ENCODE assay signal across 11 mouse cellular contexts in the genomic region with DNA sequence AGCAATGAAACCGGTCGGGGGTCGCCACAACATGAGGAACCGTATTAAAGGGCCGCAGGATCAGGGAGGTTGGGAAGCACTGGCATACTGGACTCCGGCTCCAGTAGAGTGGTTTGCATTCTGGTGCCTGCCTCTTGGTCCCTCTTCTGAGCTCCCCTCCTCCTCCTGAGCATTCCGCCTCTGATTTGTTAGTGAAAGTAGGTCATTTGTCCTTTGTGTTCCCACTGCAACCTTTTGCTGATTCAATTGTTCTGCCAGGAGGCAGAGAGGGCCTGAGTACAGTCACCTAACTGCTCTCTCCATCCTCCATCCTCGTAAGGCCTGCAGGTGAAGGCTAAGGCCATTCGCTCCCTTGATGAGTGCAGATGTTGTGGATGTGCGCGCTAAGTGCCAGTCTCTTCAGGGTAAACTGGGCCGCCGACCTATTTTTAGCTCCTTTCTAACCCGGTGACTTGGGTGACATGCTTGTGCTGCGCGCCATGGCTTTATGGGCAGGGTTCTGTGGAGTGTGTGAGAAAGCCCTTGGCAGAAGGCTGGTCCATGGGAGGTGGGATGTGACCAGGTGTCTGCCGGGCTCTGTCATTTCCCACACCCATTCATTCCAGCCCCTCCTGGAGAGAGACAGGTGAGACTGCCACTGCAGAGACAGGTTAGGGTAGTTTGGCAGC. TPM values are rescaled to one million over a fixed set of nuclear protein-coding genes. Genes with fewer than 3 reads are reported as not detected.
DNase-seq lines count a peak whose midpoint lies in the region; ATAC-seq and TF ChIP-seq lines count a peak whose summit lies in the region.
"Had no signal": no experiment of that assay in that cellular context is flagged by ENCODE, and none has a peak within 500 bp of the region (broad histone marks: within the 10 kb centered on the region; RNA-seq: fewer than 3 reads in every experiment).

No protein-coding gene starts in this region.

- no peaks in the 10 kb centered on the region for H3K9me3 ChIP-seq in heart, embryonic 10.5 days
- H3K9me3 ChIP-seq in embryonic facial prominence, embryonic 13.5 days: no peaks in the 10 kb centered on the region
- no peaks in the 10 kb centered on the region for H3K9me3 ChIP-seq in intestine, postnatal 0 days (ENCODE audit: control insufficient read depth)

- no peaks in the 10 kb centered on the region for H3K27me3 ChIP-seq in heart, embryonic 10.5 days (ENCODE audit: insufficient read depth, poor library complexity, severe bottlenecking)
- H3K27me3 ChIP-seq in thymus, adult 2 months (ENCODE audit: control insufficient read depth, insufficient read depth, low read length): no peaks in the 10 kb centered on the region
- H3K27me3 ChIP-seq in embryonic facial prominence, embryonic 13.5 days: no peaks in the 10 kb centered on the region
- no peaks in the 10 kb centered on the region for H3K27me3 ChIP-seq in intestine, postnatal 0 days (replicated peaks; ENCODE audit: control insufficient read depth, insufficient read depth, low read length)
- H3K27me3 ChIP-seq: CH12.LX had no signal

- WGBS in heart, embryonic 10.5 days: 73% methylated on average over 17 of the region's 17 CpGs
- 64% methylated on average over 17 of the region's 17 CpGs for WGBS in thymus, adult 2 months
- WGBS in embryonic facial prominence, embryonic 13.5 days: 81% methylated on average over 17 of the region's 17 CpGs
- WGBS in intestine, postnatal 0 days: 87% methylated on average over 17 of the region's 17 CpGs

- peak overlapping the region; percentile 78 for H3K27ac ChIP-seq in heart, embryonic 10.5 days
- H3K27ac ChIP-seq in thymus, adult 2 months (ENCODE audit: control insufficient read depth, insufficient read depth, low read length): peak overlapping the region; percentile 64
- peak overlapping the region; percentile 56 for H3K27ac ChIP-seq in embryonic facial prominence, embryonic 13.5 days
- H3K27ac ChIP-seq in intestine, postnatal 0 days (ENCODE audit: low read depth, low read length): no peak overlapping the region
- H3K27ac ChIP-seq: macrophage had no signal

- peak overlapping the region; percentile 22 for H3K4me3 ChIP-seq in heart, embryonic 10.5 days
- no peak overlapping the region for H3K4me3 ChIP-seq in thymus, adult 2 months (ENCODE audit: control insufficient read depth, insufficient read depth, low read length)
- no peak overlapping the region for H3K4me3 ChIP-seq in embryonic facial prominence, embryonic 13.5 days
- H3K4me3 ChIP-seq in intestine, postnatal 0 days (ENCODE audit: low read depth, low read length): no peak overlapping the region

- H3K4me1 ChIP-seq in heart, embryonic 10.5 days: peaks cover 95% of the 10 kb centered on the region
- peaks cover 72% of the 10 kb centered on the region for H3K4me1 ChIP-seq in thymus, adult 2 months (replicated peaks; ENCODE audit: control insufficient read depth, insufficient read depth, low read length)
- H3K4me1 ChIP-seq in embryonic facial prominence, embryonic 13.5 days: peaks cover 93% of the 10 kb centered on the region
- H3K4me1 ChIP-seq in intestine, postnatal 0 days (replicated peaks; ENCODE audit: control insufficient read depth, insufficient read depth, low read length): 0 out of 2 replicates have a peak, but pooled peaks cover 6% of the 10 kb centered on the region

- no peak for TF ChIP-seq POLR2A in thymus, adult 2 months (IDR thresholded peaks at IDR 0.05; ENCODE audit: control insufficient read depth, extremely low read depth, insufficient read depth, low read length, poor library complexity)

- no peaks in the 10 kb centered on the region for H3K36me3 ChIP-seq in heart, embryonic 10.5 days
- H3K36me3 ChIP-seq in thymus, adult 2 months (ENCODE audit: control insufficient read depth, insufficient read depth, low read length): no peaks in the 10 kb centered on the region
- peaks cover 16% of the 10 kb centered on the region for H3K36me3 ChIP-seq in embryonic facial prominence, embryonic 13.5 days
- H3K36me3 ChIP-seq in intestine, postnatal 0 days (ENCODE audit: control insufficient read depth, insufficient read depth): peaks cover 5% of the 10 kb centered on the region; the same call in 1 of the 2 replicates

- no peak for ATAC-seq in embryonic facial prominence, embryonic 13.5 days (ENCODE audit: insufficient number of reproducible peaks, insufficient read depth, low FRiP score, low TSS enrichment, low read depth)
- ATAC-seq in inflammation-experienced regulatory T-cells, adult 6 months: no peak
- ATAC-seq in intestine, postnatal 0 days: no peak

- TF ChIP-seq CTCF in thymus, adult 2 months (IDR thresholded peaks at IDR 0.05; ENCODE audit: borderline replicate concordance, control insufficient read depth, extremely low read depth, insufficient read depth, low read length, poor library complexity): no peak
- TF ChIP-seq CTCF in intestine, postnatal 0 days (IDR thresholded peaks at IDR 0.05; ENCODE audit: low read depth): no peak

- H3K9ac ChIP-seq in embryonic facial prominence, embryonic 13.5 days: 0 out of 2 replicates have a peak overlapping the region, but pooled peaks have one; percentile 28
- H3K9ac ChIP-seq in intestine, postnatal 0 days (ENCODE audit: low read depth, low read length): no peak overlapping the region

- H3K4me2 ChIP-seq in embryonic facial prominence, embryonic 13.5 days: no peak overlapping the region
- H3K4me2 ChIP-seq in intestine, postnatal 0 days (replicated peaks; ENCODE audit: low read depth): no peak overlapping the region

- DNase-seq in heart, embryonic 10.5 days (ENCODE audit: low spot score): no peak
- no peak for DNase-seq in heart, adult 9 months (ENCODE audit: low spot score in 2 of 2)
- no peak for DNase-seq in thymus, adult 2 months
- DNase-seq in thymus, postnatal 36 days: no peak
- DNase-seq in kidney, postnatal 25 days: no peak
- DNase-seq: kidney, postnatal 4 days had no signal

RNA-seq across cellular contexts. Expression of a gene that starts 8.6 kb away (rescaled TPM):
- polyA plus RNA-seq in heart, embryonic 10.5 days (2016; fragmentation: Nextera tagmentation; extraction: Ambion mirVana): 46.2 and 56.0 TPM in 2 replicates
- polyA plus RNA-seq in thymus, adult 2 months (2012; rRNA removed): 75.6 and 84.8 TPM in 2 replicates
- 44.3 and 47.3 TPM in 2 replicates for polyA plus RNA-seq in embryonic facial prominence, embryonic 13.5 days (2015; fragmentation: Nextera tagmentation; extraction: Ambion mirVana)
- polyA plus RNA-seq in inflammation-experienced regulatory T-cells, adult 6 months (2017; shearing (Covaris generic)): 10 to 100 TPM; 20.1 to 25.6 (median 21.9) TPM
- 22.8 and 23.9 TPM in 2 replicates for polyA plus RNA-seq in intestine, postnatal 0 days (2015; fragmentation: Nextera tagmentation; extraction: Ambion mirVana)
